Mouse (Mus musculus) bone marrow, adult 2 months (tissue): ENCODE measurements around the gene Hivep3.

Experiments used
- CTCF ChIP-seq: fragments of 200-500 bp; IDR thresholded peaks from 2 replicates; pipeline ENCODE4 v1.5.1; 2011; ENCODE audit warnings: low read length, control low read depth; ENCODE audit not compliant: control insufficient read depth, insufficient read depth
- POLR2A ChIP-seq: fragments of 200-500 bp; IDR thresholded peaks from 2 replicates; pipeline ENCODE4 v1.6.1; 2011; ENCODE audit warnings: low read depth, mild to moderate bottlenecking, control low read depth, low read length, borderline replicate concordance; ENCODE audit not compliant: control insufficient read depth

DNA sequence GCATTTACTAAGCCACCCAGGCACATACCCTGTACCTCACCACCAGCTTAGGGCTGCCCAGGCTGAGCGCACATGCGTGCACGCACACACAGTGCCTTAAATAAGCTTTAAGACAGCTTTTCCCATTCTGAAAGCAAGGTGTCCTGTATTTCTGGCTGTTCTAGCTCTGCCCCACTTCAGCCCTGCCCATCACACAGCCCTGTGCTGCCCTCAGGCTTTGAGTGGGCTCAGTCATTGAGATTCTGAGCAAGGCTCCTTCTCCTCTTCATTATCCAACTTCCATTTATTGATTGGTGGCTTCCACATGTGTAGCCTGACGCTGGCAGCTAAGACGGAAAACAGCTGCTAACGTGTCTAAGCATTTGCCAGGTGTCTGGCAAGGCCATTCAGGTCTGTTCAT, 226.9 kb downstream of the Hivep3 start:
- TF ChIP-seq POLR2A (no peak), CTCF (no peak)
